Mouse (Mus musculus) brain, embryonic 14.5 days (tissue): ENCODE results near the gene Shisal2a.

Source experiments
- CTCF ChIP-seq: fragments of 200-500 bp; IDR thresholded peaks from 2 replicates; pipeline ENCODE4 v1.5.1; 2012; ENCODE audit warnings: inconsistent platforms, mild to moderate bottlenecking, moderate library complexity, borderline replicate concordance; ENCODE audit not compliant: insufficient read depth, insufficient read length; ENCODE audit errors: extremely low read depth
- POLR2A ChIP-seq: fragments of 200-500 bp; IDR thresholded peaks from 2 replicates; pipeline ENCODE4 v1.6.1; 2012; ENCODE audit warnings: mild to moderate bottlenecking, inconsistent platforms, borderline replicate concordance; ENCODE audit not compliant: poor library complexity, insufficient read depth, insufficient read length, severe bottlenecking; ENCODE audit errors: extremely low read depth

DNA sequence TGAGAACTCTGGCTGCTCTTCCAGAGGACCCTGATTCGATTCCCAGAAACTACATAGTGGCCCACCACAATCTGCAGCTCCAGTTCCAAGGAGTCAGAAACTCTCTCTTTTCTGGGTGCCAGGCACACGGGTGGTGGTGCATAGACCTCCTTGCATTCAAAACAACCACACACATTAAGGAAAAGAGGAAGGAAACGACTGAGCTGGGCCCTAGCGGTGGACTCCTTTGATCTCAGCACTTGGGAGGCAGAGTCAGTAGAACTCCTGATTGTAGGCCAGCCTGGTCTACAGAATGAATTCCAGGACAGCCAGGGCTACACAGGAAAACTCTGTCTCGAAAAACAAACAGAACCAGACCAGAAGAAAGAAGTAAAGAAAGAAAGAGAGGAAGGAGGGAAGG is 59.6 kb downstream of the Shisal2a start:
- no peak for TF ChIP-seq CTCF
- TF ChIP-seq POLR2A = no peak
